Mouse (Mus musculus): ENCODE data around the gene Gm572. TPM values are rescaled to one million over a fixed set of nuclear protein-coding genes. Genes with fewer than 3 reads are reported as not detected.

Gm572 gene
- total RNA-seq, 2 experiments from 2014 or later: 0.29 TPM; not detected in 1

- ATAC-seq (ENCODE audit: poor library complexity, severe bottlenecking): peak; percentile 73
These were observed 19.2 kb downstream of the Gm572 start for GRCm38 (mm10) chr4:148662168-148662965.

GRCm38 (mm10) chr4:148663326-148663725 is 20.2 kb downstream of the Gm572 start:
- ATAC-seq (ENCODE audit: poor library complexity, severe bottlenecking): no peak

GRCm38 (mm10) chr4:148664021-148664420 is 20.9 kb downstream of the Gm572 start:
- no peak for ATAC-seq (ENCODE audit: poor library complexity, severe bottlenecking)

- no peak for ATAC-seq (ENCODE audit: poor library complexity, severe bottlenecking)
These were observed 24.1 kb downstream of the Gm572 start for GRCm38 (mm10) chr4:148667006-148667755.

- no peak for ATAC-seq (ENCODE audit: poor library complexity, severe bottlenecking)
These were observed 28.3 kb downstream of the Gm572 start for GRCm38 (mm10) chr4:148671230-148671947.

DNA sequence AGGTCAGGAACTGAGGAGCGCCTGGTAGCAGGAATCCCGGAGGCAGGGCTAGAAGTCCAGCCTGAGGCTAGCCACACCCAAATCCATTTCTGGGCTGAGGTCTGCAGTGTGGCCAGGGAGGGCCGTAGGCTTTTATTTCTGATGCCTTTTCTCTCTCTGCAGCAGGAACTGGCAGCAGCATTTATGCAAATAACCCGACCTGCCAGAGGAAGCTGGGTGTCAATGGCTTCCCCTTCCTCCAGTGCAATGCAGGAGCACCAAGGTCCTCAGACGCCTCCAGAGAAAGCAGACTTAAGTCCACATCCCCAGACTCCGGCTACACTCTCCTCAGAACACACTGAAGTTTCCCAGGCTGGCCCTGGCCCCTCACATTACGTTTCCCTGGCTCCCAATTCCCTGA is 31.9 kb downstream of the Gm572 start:
- 0 out of 2 replicates have a peak, but pooled peaks have one; percentile 30 for ATAC-seq (ENCODE audit: poor library complexity, severe bottlenecking)

DNA sequence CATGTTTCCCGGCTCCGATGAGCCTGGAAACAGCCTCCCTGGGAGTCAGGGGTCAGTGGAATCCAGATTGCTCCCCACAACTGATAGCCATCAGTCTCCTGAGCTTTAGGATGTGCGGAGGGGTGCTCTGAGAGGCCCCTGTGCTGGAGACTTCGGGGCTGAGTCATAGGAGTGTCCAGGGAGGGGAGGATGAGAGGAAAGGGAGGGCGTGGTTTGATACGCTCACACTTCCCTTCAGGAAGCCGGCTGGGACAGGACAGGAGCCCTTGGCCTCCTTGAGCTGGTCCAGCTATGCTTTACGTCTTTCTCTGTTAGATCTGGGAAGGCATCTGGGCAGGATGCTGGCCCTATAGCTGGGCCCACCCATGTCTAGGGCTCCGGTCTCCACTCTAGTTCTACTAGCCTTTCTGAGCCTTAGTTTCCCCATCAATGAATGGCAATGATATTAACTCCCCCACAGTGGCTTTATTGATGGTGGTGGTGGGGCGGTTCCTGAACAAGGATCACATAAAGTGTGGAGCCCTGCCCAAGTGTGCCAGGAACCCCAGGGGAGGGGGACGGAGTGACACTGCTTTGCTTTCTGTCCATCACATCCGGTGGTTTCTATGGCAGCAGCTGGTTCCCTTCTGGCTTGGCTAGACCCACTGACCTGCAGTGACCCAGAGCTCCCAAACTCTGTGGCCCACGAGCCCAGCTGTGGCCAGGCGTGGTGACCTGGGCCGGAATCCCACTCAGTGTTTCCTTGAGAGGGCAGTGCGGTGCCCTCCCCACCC is 33.3 kb downstream of the Gm572 start:
- ATAC-seq (ENCODE audit: poor library complexity, severe bottlenecking): peak; percentile 73

- ATAC-seq (ENCODE audit: poor library complexity, severe bottlenecking): no peak
These were observed 34.0 kb downstream of the Gm572 start for GRCm38 (mm10) chr4:148676961-148677637.

- no peak for ATAC-seq (ENCODE audit: poor library complexity, severe bottlenecking)
These were observed 35.0 kb downstream of the Gm572 start for GRCm38 (mm10) chr4:148678105-148678504.

DNA sequence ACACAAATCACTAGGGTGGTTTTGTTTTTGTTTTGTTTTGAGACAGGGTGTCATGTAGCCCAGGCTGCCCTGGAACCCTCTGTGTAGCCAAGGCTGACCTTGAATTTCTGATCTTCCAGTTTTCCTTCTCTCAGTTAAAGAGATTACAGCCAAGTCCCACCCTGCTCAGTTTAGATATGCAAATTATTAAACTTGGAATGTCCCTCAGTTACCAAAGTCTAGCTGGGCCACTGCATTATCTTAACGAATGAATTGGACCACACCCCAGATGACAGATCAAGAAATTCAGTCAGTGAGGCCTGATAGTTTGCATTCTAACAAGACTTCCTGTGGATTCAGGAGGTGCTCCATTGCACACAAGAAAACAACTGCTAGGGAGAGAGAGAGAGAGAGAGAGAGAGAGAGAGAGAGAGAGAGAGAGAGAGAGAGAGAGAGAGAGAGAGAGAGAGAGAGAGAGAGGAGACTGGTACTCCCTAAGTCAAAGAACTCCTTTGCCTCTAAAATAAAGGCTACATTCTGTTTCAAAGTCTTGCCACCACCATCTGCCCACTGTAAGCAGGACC is 37.5 kb downstream of the Gm572 start:
- ATAC-seq (ENCODE audit: poor library complexity, severe bottlenecking): no peak

- peak; percentile 49; the same call in 1 of the 2 replicates for ATAC-seq (ENCODE audit: poor library complexity, severe bottlenecking)
These were observed 38.3 kb downstream of the Gm572 start for GRCm38 (mm10) chr4:148681429-148681828.

GRCm38 (mm10) chr4:148682961-148683360 is 39.8 kb downstream of the Gm572 start:
- no peak for ATAC-seq (ENCODE audit: poor library complexity, severe bottlenecking)

GRCm38 (mm10) chr4:148683539-148683938 is 40.4 kb downstream of the Gm572 start:
- peak; percentile 55 for ATAC-seq (ENCODE audit: poor library complexity, severe bottlenecking)

- no peak for ATAC-seq (ENCODE audit: poor library complexity, severe bottlenecking)
These were observed 43.4 kb downstream of the Gm572 start for GRCm38 (mm10) chr4:148686491-148686941.

DNA sequence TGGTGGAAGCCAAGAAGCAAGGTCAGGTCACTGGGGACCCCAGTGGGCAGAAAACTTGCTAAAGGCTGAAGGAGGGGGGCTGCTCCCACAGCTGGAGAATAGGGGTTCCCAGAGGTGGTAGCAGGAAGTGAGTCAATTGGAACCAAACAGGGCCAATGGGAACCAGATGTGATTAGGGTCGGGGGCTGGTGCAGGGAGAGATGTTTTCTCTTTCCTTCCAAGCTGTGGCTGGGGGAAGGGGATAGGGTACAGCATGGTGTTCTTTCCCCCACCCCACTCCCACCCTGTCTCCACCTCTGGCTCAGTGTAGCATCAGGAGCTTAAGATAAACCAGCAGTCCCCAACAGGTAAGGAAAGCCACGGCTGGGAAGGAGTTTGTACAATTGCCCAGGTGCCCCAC is 45.0 kb downstream of the Gm572 start:
- no peak for ATAC-seq (ENCODE audit: poor library complexity, severe bottlenecking)

- no peak for ATAC-seq (ENCODE audit: poor library complexity, severe bottlenecking)
These were observed 48.1 kb downstream of the Gm572 start for GRCm38 (mm10) chr4:148691185-148691584.

- no peak for ATAC-seq (ENCODE audit: poor library complexity, severe bottlenecking)
These were observed 50.4 kb downstream of the Gm572 start for GRCm38 (mm10) chr4:148693417-148693959.

DNA sequence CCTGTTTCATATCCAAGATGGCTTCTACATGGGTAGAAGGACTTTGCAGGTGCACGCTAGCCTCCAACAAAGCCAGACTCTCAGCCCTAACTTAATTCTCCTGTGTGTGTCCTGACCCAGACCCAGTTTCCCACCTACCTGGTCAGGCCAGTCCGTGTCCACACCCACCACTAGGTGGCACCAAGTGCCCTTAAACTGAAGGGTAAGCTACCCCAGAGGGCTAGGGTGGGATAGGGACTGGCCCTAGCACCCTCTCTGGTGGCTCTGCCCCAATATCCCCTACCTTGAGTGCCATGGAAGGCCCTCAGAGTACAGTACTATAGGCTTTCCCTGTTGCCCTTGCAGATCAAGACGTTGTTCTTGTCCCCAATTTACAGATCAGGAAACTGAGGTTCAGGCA is 61.6 kb downstream of the Gm572 start:
- ATAC-seq (ENCODE audit: poor library complexity, severe bottlenecking): peak; percentile 62; the same call in 1 of the 2 replicates

GRCm38 (mm10) chr4:148708836-148709235 is 65.7 kb downstream of the Gm572 start:
- ATAC-seq (ENCODE audit: poor library complexity, severe bottlenecking): no peak
